Mouse (Mus musculus) heart, embryonic 14.5 days (tissue): ENCODE data around the gene Osbpl5. TPM values are rescaled to one million over a fixed set of nuclear protein-coding genes. Genes with fewer than 3 reads are reported as not detected.

Experiments used
- ATAC-seq: fragments of 200-750 bp; cut with Nextera tagmentation; 2 replicates; pipeline ENCODE4 v1.8.0; 2017; ENCODE audit warnings: low read depth, moderate TSS enrichment; ENCODE audit not compliant: insufficient number of reproducible peaks, insufficient read depth, low FRiP score
- H3K27ac ChIP-seq, 2 experiments: fragments of 200-500 bp in 1 of 2; fragments of 300-500 bp in 1 of 2; sonication (generic) in 1 of 2; replicated peaks in 1 of 2; 2 replicates each; pipeline ENCODE4 v1.5.1; 2012 to 2014; ENCODE audit warnings: low read depth in 2 of 2, low read length in 2 of 2, control low read depth in 1 of 2, mild to moderate bottlenecking in 1 of 2, mixed read lengths in 1 of 2; ENCODE audit not compliant: control insufficient read depth in 1 of 2, insufficient read depth in 1 of 2
- H3K27me3 ChIP-seq: fragments of 300-500 bp; sonication (generic); 2 replicates; pipeline ENCODE4 v1.6.1; 2014; ENCODE audit warnings: mild to moderate bottlenecking, low read length, control low read depth; ENCODE audit not compliant: control insufficient read depth, insufficient read depth
- H3K36me3 ChIP-seq: fragments of 300-500 bp; sonication (generic); 2 replicates; pipeline ENCODE4 v1.6.1; 2014; ENCODE audit warnings: mild to moderate bottlenecking, control low read depth, low read length, mixed read lengths; ENCODE audit not compliant: control insufficient read depth, insufficient read depth
- H3K4me1 ChIP-seq, 2 experiments: fragments of 200-500 bp in 1 of 2; fragments of 300-500 bp in 1 of 2; sonication (generic) in 1 of 2; 2 replicates each; pipeline ENCODE4 v1.6.1; 2012 to 2014; ENCODE audit warnings: low read length in 2 of 2, control low read depth in 1 of 2, mixed read lengths in 1 of 2; ENCODE audit not compliant: control insufficient read depth in 2 of 2, insufficient read depth in 2 of 2
- H3K4me2 ChIP-seq: fragments of 300-500 bp; sonication (generic); 2 replicates; pipeline ENCODE4 v1.6.1; 2014; ENCODE audit warnings: mild to moderate bottlenecking, low read length
- H3K4me3 ChIP-seq, 2 experiments: fragments of 200-500 bp in 1 of 2; fragments of 300-500 bp in 1 of 2; sonication (generic) in 1 of 2; 2 replicates each; pipeline ENCODE4 v1.5.1; 2012 to 2014; ENCODE audit warnings: low read length in 2 of 2, mild to moderate bottlenecking in 2 of 2, control low read depth in 1 of 2, low read depth in 1 of 2, moderate library complexity in 1 of 2; ENCODE audit not compliant: control insufficient read depth in 1 of 2, insufficient read depth in 1 of 2
- H3K9ac ChIP-seq: fragments of 300-500 bp; sonication (generic); 2 replicates; pipeline ENCODE4 v1.6.1; 2014; ENCODE audit warnings: mild to moderate bottlenecking, low read length
- H3K9me3 ChIP-seq: fragments of 300-500 bp; sonication (generic); 2 replicates; pipeline ENCODE4 v1.6.1; 2016; ENCODE audit warnings: low read length, control low read depth; ENCODE audit not compliant: control insufficient read depth
- WGBS: fragments of 180-500 bp; shearing (Covaris S2); extraction: QIAGEN DNeasy Blood & Tissue Kit; methylation state at CpG from one replicate; pipeline ENCODE4 v1.1.7; 2014; 5-methylcytosine and 5-hydroxymethylcytosine counted together
- polyA plus RNA-seq: library from polyadenylated mRNA; unstranded; fragments of >200 nt; fragmentation: Nextera tagmentation; extraction: Ambion mirVana; gene quantifications from 2 replicates; pipeline ENCODE4 v1.2.1, GENCODE M21; 2014

Osbpl5 gene
- polyA plus RNA-seq: 34.9 and 36.9 TPM in 2 replicates

DNA sequence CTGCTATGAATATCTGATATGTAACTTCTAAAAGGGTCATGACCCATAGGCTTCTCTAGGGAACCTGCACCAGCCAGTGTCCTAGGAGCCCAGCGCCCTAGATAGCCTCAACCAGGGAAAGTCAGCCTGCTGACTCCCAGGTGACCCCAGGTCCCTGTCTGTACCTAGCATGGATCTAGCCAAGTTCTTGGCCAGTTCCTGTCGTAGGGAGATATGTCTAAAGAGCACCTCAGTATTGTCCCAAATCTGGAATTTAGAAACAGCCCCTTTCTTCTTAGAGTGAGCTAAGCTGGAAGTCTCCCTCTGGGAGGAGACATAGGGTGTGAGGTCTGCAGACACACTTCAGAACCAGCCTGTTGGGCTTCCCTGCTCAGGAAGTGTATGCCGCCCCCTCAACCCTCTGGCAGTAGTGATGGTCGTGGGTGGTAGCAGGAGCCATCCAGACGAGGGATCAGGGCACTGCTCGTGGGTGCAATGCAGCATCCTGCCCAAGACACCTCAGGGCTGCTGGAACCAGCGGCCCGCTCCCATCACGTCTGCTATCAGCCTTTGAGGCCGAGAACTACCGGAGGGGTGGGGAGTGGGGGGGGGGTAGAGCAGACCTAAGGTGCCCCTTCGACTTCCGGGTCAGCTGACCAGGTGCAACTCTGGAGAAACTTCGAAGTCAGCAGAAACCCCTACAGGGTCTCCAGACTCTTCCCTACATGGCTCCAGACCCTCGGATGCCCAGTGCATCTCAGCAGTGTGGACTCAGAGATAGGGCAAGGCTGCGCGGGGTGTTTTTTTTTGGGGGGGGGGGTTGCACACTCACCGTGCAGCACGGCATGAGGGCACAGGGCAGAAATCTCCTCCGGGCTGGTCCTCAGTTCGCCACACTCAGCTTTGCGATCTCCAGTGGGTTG, at the start of gene Osbpl5:
Gene Osbpl5, minus strand, starts transcription at position 861 of the 902 bp plus-strand sequence.
- 17% methylated on average over 22 of the region's 22 CpGs for WGBS
- ATAC-seq: peak; percentile 23; the same call in 1 of the 2 replicates
- H3K4me1 ChIP-seq: peaks cover 16 to 17% of the 10 kb centered on the region in 2 experiments; a peak in 3 of 4 replicates
- peaks cover 28% of the 10 kb centered on the region for H3K27me3 ChIP-seq
- H3K27ac ChIP-seq: no peak within 1 kb of the TSS
- peak within 1 kb of the TSS; percentile 28 to 37 for H3K4me3 ChIP-seq
- H3K4me2 ChIP-seq: peak within 1 kb of the TSS; percentile 79
- no peaks in the 10 kb centered on the region for H3K36me3 ChIP-seq
- H3K9me3 ChIP-seq: no peaks in the 10 kb centered on the region
- peak within 1 kb of the TSS; percentile 48 for H3K9ac ChIP-seq

DNA sequence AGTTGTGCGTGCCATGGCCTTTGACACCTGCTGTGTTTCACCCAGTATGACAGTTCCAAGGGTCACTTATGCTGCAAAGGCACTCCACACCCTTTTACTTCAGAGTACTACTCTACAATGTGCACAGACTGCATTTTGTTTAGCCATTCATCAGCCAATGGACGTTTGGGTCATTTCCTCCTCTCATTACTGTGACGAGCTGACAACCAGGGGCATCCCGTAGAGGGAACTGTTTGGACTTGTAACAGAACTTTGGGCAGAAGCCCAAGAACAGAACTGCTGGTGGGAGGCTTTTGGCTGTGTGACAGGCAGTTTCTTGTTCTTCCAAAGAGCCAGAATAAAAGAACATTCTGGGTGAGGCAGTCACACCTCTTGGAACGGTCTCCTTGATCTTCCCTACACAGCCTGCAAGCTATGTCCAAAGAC, 48.4 kb upstream of the Osbpl5 start:
- H3K4me3 ChIP-seq: no peak overlapping the region
- H3K27ac ChIP-seq: no peak overlapping the region
- peaks cover 92% of the 10 kb centered on the region for H3K36me3 ChIP-seq
- 66% methylated on average over 5 of the region's 5 CpGs for WGBS
- no peaks in the 10 kb centered on the region for H3K9me3 ChIP-seq
- no peak overlapping the region for H3K4me2 ChIP-seq
- no peak overlapping the region for H3K9ac ChIP-seq
- no peak for ATAC-seq
- no peaks in the 10 kb centered on the region for H3K27me3 ChIP-seq
- no peaks in the 10 kb centered on the region for H3K4me1 ChIP-seq

DNA sequence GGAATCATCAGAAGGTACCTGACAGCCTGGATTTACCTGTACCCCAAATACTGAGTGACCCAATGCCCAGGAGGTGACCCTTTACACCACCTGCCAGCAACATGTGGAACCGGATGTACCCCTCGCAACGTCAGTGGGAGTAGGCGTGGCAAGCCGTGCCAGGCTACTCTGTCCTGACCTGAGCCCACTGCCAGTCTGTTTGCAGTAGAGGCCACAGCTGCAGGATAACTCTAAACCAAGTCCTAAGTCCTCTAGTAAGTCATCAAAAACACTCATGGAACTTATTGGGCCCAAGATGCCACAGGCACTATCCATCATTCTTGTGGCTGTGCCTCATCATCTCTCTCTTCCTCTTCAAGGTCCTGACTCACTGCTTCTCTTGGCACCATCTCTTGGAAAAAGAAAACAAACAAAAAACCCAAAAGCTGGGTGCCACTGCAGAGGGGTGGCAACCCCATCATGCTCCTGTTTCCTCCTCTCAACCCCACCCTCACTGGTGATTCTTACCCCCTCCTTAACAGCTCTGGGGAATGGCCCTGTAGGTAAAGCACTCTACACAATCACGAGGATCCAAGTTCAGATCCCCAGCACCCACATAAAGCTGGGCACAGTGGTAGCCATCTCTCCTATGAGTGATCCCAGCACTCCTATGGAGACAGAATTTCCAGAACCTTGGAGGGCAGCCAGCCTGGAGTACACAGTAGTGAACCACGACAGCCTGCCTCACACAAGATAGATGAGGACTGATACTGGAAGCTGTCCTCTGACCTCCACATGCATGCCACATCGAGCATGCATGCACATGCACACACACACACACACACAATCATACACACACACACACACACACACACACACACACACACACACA, 44.6 kb upstream of the Osbpl5 start:
- WGBS: 84% methylated on average over 8 of the region's 8 CpGs
- Histone ChIP-seq H3K9ac (no peak overlapping the region), H3K9me3 (no peaks in the 10 kb centered on the region), H3K36me3 (peaks cover 93% of the 10 kb centered on the region), H3K27me3 (no peaks in the 10 kb centered on the region), H3K4me3 (no peak overlapping the region), H3K27ac (no peak overlapping the region), H3K4me1 (no peaks in the 10 kb centered on the region), H3K4me2 (no peak overlapping the region)
- no peak; the same call in 1 of the 2 replicates for ATAC-seq

DNA sequence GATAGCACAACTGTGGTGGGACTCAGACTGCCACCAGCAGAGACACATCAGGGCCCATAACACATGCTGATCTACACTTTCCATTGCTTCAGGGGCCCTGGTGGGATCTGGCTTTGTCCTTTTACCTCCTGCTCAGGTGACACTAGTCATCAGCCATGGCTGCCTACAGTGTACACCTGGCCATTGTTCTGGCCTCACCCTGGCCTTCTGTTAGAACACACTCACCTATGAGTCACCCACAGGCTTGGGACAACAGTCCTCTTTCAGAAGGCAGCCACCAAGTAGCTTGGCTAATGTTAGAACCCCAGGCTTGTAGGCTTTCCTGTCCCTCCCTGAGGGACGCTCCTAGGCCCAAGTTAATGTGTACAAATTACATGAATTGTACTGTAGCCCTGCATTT, 44.0 kb upstream of the Osbpl5 start:
- Histone ChIP-seq H3K27me3 (no peaks in the 10 kb centered on the region), H3K9me3 (no peaks in the 10 kb centered on the region), H3K4me2 (no peak overlapping the region), H3K4me3 (no peak overlapping the region), H3K27ac (no peak overlapping the region), H3K9ac (no peak overlapping the region), H3K36me3 (peaks cover 93% of the 10 kb centered on the region), H3K4me1 (no peaks in the 10 kb centered on the region)
- 89% methylated on average over 1 of the region's 1 CpGs for WGBS
- ATAC-seq: no peak

DNA sequence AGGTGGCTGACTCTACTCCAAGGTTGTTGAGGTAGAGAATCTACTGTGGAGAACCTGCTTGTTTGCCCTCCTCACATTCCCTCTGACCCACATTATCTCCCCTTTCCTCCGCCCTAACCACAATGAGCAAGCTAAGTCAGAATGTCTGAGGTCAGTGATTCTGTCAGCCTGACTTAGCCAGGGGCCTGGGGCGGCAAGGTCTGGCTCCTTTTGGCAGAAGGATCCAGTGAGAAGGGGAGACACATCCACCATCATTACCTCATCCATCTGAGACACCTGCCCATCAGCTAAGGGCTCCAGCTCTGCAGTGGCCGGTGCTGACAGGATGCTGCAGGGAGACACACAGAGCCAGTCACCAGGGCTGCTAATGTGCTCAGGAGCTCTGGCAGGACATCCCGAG, 42.0 kb upstream of the Osbpl5 start:
- H3K36me3 ChIP-seq: peaks cover 88% of the 10 kb centered on the region
- no peaks in the 10 kb centered on the region for H3K9me3 ChIP-seq
- no peak overlapping the region for H3K4me3 ChIP-seq
- ATAC-seq: no peak
- H3K9ac ChIP-seq: no peak overlapping the region
- 76% methylated on average over 4 of the region's 4 CpGs for WGBS
- no peak overlapping the region for H3K27ac ChIP-seq
- H3K27me3 ChIP-seq: no peaks in the 10 kb centered on the region
- no peaks in the 10 kb centered on the region for H3K4me1 ChIP-seq
- no peak overlapping the region for H3K4me2 ChIP-seq

DNA sequence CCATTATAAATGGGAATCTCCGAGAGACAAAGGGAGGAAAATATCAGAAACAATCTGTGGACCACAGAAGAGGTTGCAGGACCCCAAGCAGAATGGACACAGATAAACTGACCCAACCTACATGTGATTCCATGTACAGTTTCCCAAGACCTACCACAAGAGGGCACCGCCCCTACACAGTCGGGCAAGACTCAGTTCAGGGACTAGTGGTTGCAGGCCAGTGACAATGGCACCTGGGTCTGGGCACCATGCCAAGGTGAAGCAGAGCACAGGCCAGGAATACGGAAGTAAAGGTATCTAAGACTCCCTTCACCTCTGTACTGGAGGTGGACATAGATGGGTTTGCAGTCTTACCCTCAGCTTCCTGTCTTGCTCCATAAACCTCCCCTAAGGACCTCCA, 36.3 kb upstream of the Osbpl5 start:
- Histone ChIP-seq H3K36me3 (peaks cover 32% of the 10 kb centered on the region), H3K9ac (no peak overlapping the region), H3K27me3 (no peaks in the 10 kb centered on the region), H3K9me3 (peaks cover 4% of the 10 kb centered on the region; the same call in 1 of the 2 replicates), H3K4me1 (no peaks in the 10 kb centered on the region), H3K27ac (no peak overlapping the region), H3K4me3 (no peak overlapping the region), H3K4me2 (no peak overlapping the region)
- no peak for ATAC-seq
- whole genome bisulfite sequencing: 44% methylated on average over 4 of the region's 4 CpGs

DNA sequence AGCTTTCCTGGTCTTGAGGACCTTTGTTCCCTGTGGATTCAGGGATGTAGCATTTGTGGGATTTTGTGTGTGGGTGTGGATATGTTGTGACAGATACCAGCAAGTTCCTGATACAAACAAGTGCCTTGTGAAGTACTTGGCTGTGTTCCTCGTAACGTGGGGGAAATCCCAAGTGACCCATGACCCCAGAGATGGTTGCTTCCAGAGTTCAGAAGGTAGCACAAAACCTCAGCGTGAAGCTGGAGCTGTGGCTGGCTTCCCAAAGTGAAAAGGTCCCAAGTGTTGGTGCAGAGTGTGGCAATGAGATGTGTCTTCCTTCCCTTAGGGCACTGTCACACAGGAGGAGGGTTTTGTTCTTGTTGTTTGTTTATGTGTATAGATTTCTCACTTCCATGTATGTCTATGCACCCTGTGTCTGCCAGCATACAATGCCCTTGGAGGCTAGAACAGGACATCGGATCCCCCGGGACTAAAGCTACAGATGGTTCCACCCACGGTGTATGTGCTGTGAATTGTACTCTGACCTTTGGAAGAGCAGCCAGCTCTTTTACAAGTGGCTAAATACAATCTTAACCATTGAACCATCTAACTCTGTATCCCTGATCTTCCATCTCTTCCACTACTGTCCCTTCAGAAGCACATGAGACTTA, 35.7 kb upstream of the Osbpl5 start:
- H3K36me3 ChIP-seq: peaks cover 25% of the 10 kb centered on the region
- no peak overlapping the region for H3K4me2 ChIP-seq
- ATAC-seq: no peak
- H3K4me1 ChIP-seq: no peaks in the 10 kb centered on the region
- no peak overlapping the region for H3K9ac ChIP-seq
- no peaks in the 10 kb centered on the region for H3K27me3 ChIP-seq
- no peak overlapping the region for H3K4me3 ChIP-seq
- H3K9me3 ChIP-seq: peaks cover 4% of the 10 kb centered on the region; the same call in 1 of the 2 replicates
- WGBS: 68% methylated on average over 6 of the region's 6 CpGs
- H3K27ac ChIP-seq: no peak overlapping the region
